Comparison of ENCODE assay signal across 8 mouse cellular contexts in the genomic region with DNA sequence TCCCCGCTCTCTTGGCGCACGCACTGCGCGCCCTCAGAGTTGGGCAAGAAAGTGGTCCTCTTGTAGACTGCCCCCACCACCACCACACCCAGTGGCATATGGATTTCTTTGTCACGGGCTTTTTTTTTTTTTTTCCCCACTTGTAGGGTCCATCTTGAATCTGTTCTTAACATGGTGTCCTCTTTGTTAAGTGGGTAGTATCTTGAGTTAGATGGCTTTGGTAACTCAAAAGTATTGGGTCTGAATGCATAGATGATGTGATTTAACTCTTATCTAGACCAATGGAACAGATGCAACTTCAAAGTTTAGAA. TPM values are rescaled to one million over a fixed set of nuclear protein-coding genes. Genes with fewer than 3 reads are reported as not detected.
DNase-seq lines count a peak whose midpoint lies in the region; ATAC-seq and TF ChIP-seq lines count a peak whose summit lies in the region.

No protein-coding gene starts in this region.

- H3K4me2 ChIP-seq in intestine, embryonic 14.5 days (ENCODE audit: low read length) = peak overlapping the region; percentile 71
- H3K4me2 ChIP-seq in neural tube, embryonic 13.5 days = peak overlapping the region; percentile 66

- peak overlapping the region; percentile 95 for H3K4me3 ChIP-seq in layer of hippocampus, adult 2 months
- H3K4me3 ChIP-seq in brown adipose tissue, adult 24 weeks (ENCODE audit: insufficient read depth, low read depth, low read length) = peak overlapping the region; percentile 98
- H3K4me3 ChIP-seq in intestine, embryonic 14.5 days (ENCODE audit: low read depth, low read length) = peak overlapping the region; percentile 84
- H3K4me3 ChIP-seq in neural tube, embryonic 13.5 days = peak overlapping the region; percentile 83

- ATAC-seq in intestine, embryonic 14.5 days (replicated peaks; ENCODE audit: low FRiP score, low TSS enrichment, low read depth) = no peak
- no peak for ATAC-seq in neural tube, embryonic 13.5 days (ENCODE audit: low read depth)

- peaks cover 16% of the 10 kb centered on the region; the same call in 1 of the 2 replicates for H3K36me3 ChIP-seq in intestine, embryonic 14.5 days (ENCODE audit: control insufficient read depth, insufficient read depth, low read length)
- peaks cover 4% of the 10 kb centered on the region; the same call in 1 of the 2 replicates for H3K36me3 ChIP-seq in neural tube, embryonic 13.5 days

- peaks cover 6% of the 10 kb centered on the region; the same call in 1 of the 2 replicates for H3K9me3 ChIP-seq in intestine, embryonic 14.5 days (ENCODE audit: control insufficient read depth, low read length)
- H3K9me3 ChIP-seq in neural tube, embryonic 13.5 days = 0 out of 2 replicates have a peak, but pooled peaks cover 6% of the 10 kb centered on the region

- no peak for DNase-seq in layer of hippocampus, adult 2 months (ENCODE audit: low spot score in 2 of 2)
- DNase-seq in layer of hippocampus, adult 18-20 months (ENCODE audit: low spot score in 2 of 2) = no peak
- DNase-seq in intestine, embryonic 14.5 days (ENCODE audit: low spot score) = no peak
- no peak for DNase-seq in ovary, postnatal 36 days (ENCODE audit: low spot score)
- no peak for DNase-seq in yolk sac, embryonic 10.5 days (ENCODE audit: low spot score)
- DNase-seq in urinary bladder, postnatal 25 days (ENCODE audit: low spot score) = no peak

- H3K9ac ChIP-seq in intestine, embryonic 14.5 days (ENCODE audit: low read length) = peak overlapping the region; percentile 83
- peak overlapping the region; percentile 78 for H3K9ac ChIP-seq in neural tube, embryonic 13.5 days

- 2% methylated on average over 6 of the region's 6 CpGs for WGBS in intestine, embryonic 14.5 days
- WGBS in neural tube, embryonic 13.5 days = 3% methylated on average over 6 of the region's 6 CpGs

- H3K27me3 ChIP-seq in intestine, embryonic 14.5 days (replicated peaks; ENCODE audit: control insufficient read depth, insufficient read depth, low read length) = peaks cover 19% of the 10 kb centered on the region
- peaks cover 28% of the 10 kb centered on the region for H3K27me3 ChIP-seq in neural tube, embryonic 13.5 days

- peak overlapping the region; percentile 96 for H3K27ac ChIP-seq in layer of hippocampus, adult 2 months
- H3K27ac ChIP-seq in brown adipose tissue, adult 24 weeks (replicated peaks; ENCODE audit: low read depth, low read length) = peak overlapping the region; percentile 98; the same call in 1 of the 2 replicates
- H3K27ac ChIP-seq in intestine, embryonic 14.5 days (ENCODE audit: low read depth) = peak overlapping the region; percentile 96
- peak overlapping the region; percentile 96 for H3K27ac ChIP-seq in neural tube, embryonic 13.5 days (replicated peaks)

- no peak for TF ChIP-seq CTCF in layer of hippocampus, adult 2 months (conservative IDR thresholded peaks at IDR 0.05)

- H3K4me1 ChIP-seq in brown adipose tissue, adult 24 weeks (ENCODE audit: control insufficient read depth, insufficient read depth, insufficient read length, low read length) = no peaks in the 10 kb centered on the region
- 0 out of 2 replicates have a peak, but pooled peaks cover 6% of the 10 kb centered on the region for H3K4me1 ChIP-seq in intestine, embryonic 14.5 days (replicated peaks; ENCODE audit: control insufficient read depth, insufficient read depth, low read length)
- H3K4me1 ChIP-seq in neural tube, embryonic 13.5 days (replicated peaks) = peaks cover 12% of the 10 kb centered on the region

RNA-seq across cellular contexts. Expression of a gene that starts 0.8 kb away (rescaled TPM):
- 1 to 10 TPM; 8.1 to 8.6 TPM for total RNA-seq in layer of hippocampus, adult 2 months (2021)
- total RNA-seq in layer of hippocampus, adult 18-20 months (2021) = 1 to 10 TPM; 5.4 to 7.6 TPM
- 6.7 and 9.3 TPM in 2 replicates for polyA plus RNA-seq in brown adipose tissue, adult 24 weeks (2012; ENCODE audit: insufficient read depth, insufficient read length, missing spikeins)
- polyA plus RNA-seq in intestine, embryonic 14.5 days (2014; fragmentation: Nextera tagmentation; extraction: Ambion mirVana) = 15.9 and 16.4 TPM in 2 replicates
- 6.1 and 6.9 TPM in 2 replicates for polyA plus RNA-seq in neural tube, embryonic 13.5 days (2015; fragmentation: Nextera tagmentation; extraction: Ambion mirVana)
